Mouse (Mus musculus): ENCODE results near the gene Slc16a7. TPM values are rescaled to one million over a fixed set of nuclear protein-coding genes. Genes with fewer than 3 reads are reported as not detected.

Slc16a7 gene
- total and polyA plus RNA-seq, 2 experiments from 2014 or later, result 7.6 to 90.8 TPM

GRCm38 (mm10) chr10:125270266-125270665, 119.0 kb downstream of the Slc16a7 start:
- Histone ChIP-seq H3K36me3 (ENCODE audit: insufficient read depth, low read length) (no peaks in the 10 kb centered on the region), H3K4me2 (ENCODE audit: low read depth, low read length) (no peak overlapping the region), H3K27ac (no peak overlapping the region), H3K27me3 (ENCODE audit: insufficient read depth, low read length) (no peaks in the 10 kb centered on the region), H3K4me1 (ENCODE audit: insufficient read depth, low read length) (peaks cover 6% of the 10 kb centered on the region; the same call in 1 of the 2 replicates), H3K9ac (replicated peaks; ENCODE audit: low read length) (no peak overlapping the region), H3K4me3 (ENCODE audit: low read length) (no peak overlapping the region), H3K9me3 (ENCODE audit: low read length) (no peaks in the 10 kb centered on the region)
- 68% methylated on average over 5 of the region's 5 CpGs for WGBS
- TF ChIP-seq CTCF (IDR thresholded peaks at IDR 0.05; ENCODE audit: low read depth), result no peak
- ATAC-seq, result no peak
- no peak for DNase-seq (ENCODE audit: low spot score)

GRCm38 (mm10) chr10:125266322-125266721, 122.9 kb downstream of the Slc16a7 start:
- DNase-seq (ENCODE audit: low spot score), result no peak
- no peak overlapping the region for H3K4me2 ChIP-seq (ENCODE audit: low read depth, low read length)
- no peaks in the 10 kb centered on the region for H3K27me3 ChIP-seq (ENCODE audit: insufficient read depth, low read length)
- 64% methylated on average over 4 of the region's 4 CpGs for WGBS
- no peak overlapping the region for H3K4me3 ChIP-seq (ENCODE audit: low read length)
- no peak for TF ChIP-seq CTCF (IDR thresholded peaks at IDR 0.05; ENCODE audit: low read depth)
- peaks cover 5% of the 10 kb centered on the region; the same call in 1 of the 2 replicates for H3K4me1 ChIP-seq (ENCODE audit: insufficient read depth, low read length)
- H3K27ac ChIP-seq, result no peak overlapping the region
- ATAC-seq, result no peak
- no peaks in the 10 kb centered on the region for H3K9me3 ChIP-seq (ENCODE audit: low read length)
- H3K36me3 ChIP-seq (ENCODE audit: insufficient read depth, low read length), result no peaks in the 10 kb centered on the region
- H3K9ac ChIP-seq (replicated peaks; ENCODE audit: low read length), result no peak overlapping the region

GRCm38 (mm10) chr10:125265901-125266300, 123.4 kb downstream of the Slc16a7 start:
- WGBS, result 29% methylated on average over 9 of the region's 9 CpGs
- no peaks in the 10 kb centered on the region for H3K27me3 ChIP-seq (ENCODE audit: insufficient read depth, low read length)
- H3K4me2 ChIP-seq (ENCODE audit: low read depth, low read length), result no peak overlapping the region
- DNase-seq (ENCODE audit: low spot score) (no peak), ATAC-seq (no peak)
- no peak overlapping the region for H3K27ac ChIP-seq
- H3K4me1 ChIP-seq (ENCODE audit: insufficient read depth, low read length), result peaks cover 5% of the 10 kb centered on the region; the same call in 1 of the 2 replicates
- H3K9ac ChIP-seq (replicated peaks; ENCODE audit: low read length), result no peak overlapping the region
- H3K4me3 ChIP-seq (ENCODE audit: low read length), result no peak overlapping the region
- H3K9me3 ChIP-seq (ENCODE audit: low read length), result no peaks in the 10 kb centered on the region
- H3K36me3 ChIP-seq (ENCODE audit: insufficient read depth, low read length), result no peaks in the 10 kb centered on the region
- TF ChIP-seq CTCF (IDR thresholded peaks at IDR 0.05; ENCODE audit: low read depth), result no peak

- no peak overlapping the region for H3K9ac ChIP-seq (replicated peaks; ENCODE audit: low read length)
- WGBS, result 66% methylated on average over 14 of the region's 14 CpGs
- TF ChIP-seq CTCF (IDR thresholded peaks at IDR 0.05; ENCODE audit: low read depth), result no peak
- peaks cover 5% of the 10 kb centered on the region; the same call in 1 of the 2 replicates for H3K4me1 ChIP-seq (ENCODE audit: insufficient read depth, low read length)
- ATAC-seq (no peak), DNase-seq (ENCODE audit: low spot score) (no peak)
- H3K27ac ChIP-seq, result no peak overlapping the region
- no peaks in the 10 kb centered on the region for H3K36me3 ChIP-seq (ENCODE audit: insufficient read depth, low read length)
- no peak overlapping the region for H3K4me2 ChIP-seq (ENCODE audit: low read depth, low read length)
- H3K27me3 ChIP-seq (ENCODE audit: insufficient read depth, low read length), result no peaks in the 10 kb centered on the region
- H3K9me3 ChIP-seq (ENCODE audit: low read length), result no peaks in the 10 kb centered on the region
- H3K4me3 ChIP-seq (ENCODE audit: low read length), result no peak overlapping the region
Measured at GRCm38 (mm10) chr10:125265467-125265866, 123.8 kb downstream of the Slc16a7 start.

- Histone ChIP-seq H3K27me3 (ENCODE audit: insufficient read depth, low read length) (no peaks in the 10 kb centered on the region), H3K9me3 (ENCODE audit: low read length) (no peaks in the 10 kb centered on the region), H3K27ac (no peak overlapping the region), H3K9ac (replicated peaks; ENCODE audit: low read length) (no peak overlapping the region), H3K4me1 (ENCODE audit: insufficient read depth, low read length) (peaks cover 5% of the 10 kb centered on the region; the same call in 1 of the 2 replicates), H3K4me2 (ENCODE audit: low read depth, low read length) (no peak overlapping the region), H3K4me3 (ENCODE audit: low read length) (no peak overlapping the region), H3K36me3 (ENCODE audit: insufficient read depth, low read length) (no peaks in the 10 kb centered on the region)
- ATAC-seq (no peak), DNase-seq (ENCODE audit: low spot score) (peak; percentile 65)
- 61% methylated on average over 4 of the region's 4 CpGs for WGBS
- peak; percentile 75 for TF ChIP-seq CTCF (IDR thresholded peaks at IDR 0.05; ENCODE audit: low read depth)
Measured at GRCm38 (mm10) chr10:125264938-125265337, 124.3 kb downstream of the Slc16a7 start.

GRCm38 (mm10) chr10:125255904-125256303, 133.4 kb downstream of the Slc16a7 start:
- H3K9me3 ChIP-seq (ENCODE audit: low read length), result no peaks in the 10 kb centered on the region
- no peaks in the 10 kb centered on the region for H3K4me1 ChIP-seq (ENCODE audit: insufficient read depth, low read length)
- H3K27ac ChIP-seq, result no peak overlapping the region
- H3K36me3 ChIP-seq (ENCODE audit: insufficient read depth, low read length), result no peaks in the 10 kb centered on the region
- no peak for TF ChIP-seq CTCF (IDR thresholded peaks at IDR 0.05; ENCODE audit: low read depth)
- DNase-seq (ENCODE audit: low spot score), result no peak
- H3K27me3 ChIP-seq (ENCODE audit: insufficient read depth, low read length), result no peaks in the 10 kb centered on the region
- H3K9ac ChIP-seq (replicated peaks; ENCODE audit: low read length), result no peak overlapping the region
- no peak overlapping the region for H3K4me3 ChIP-seq (ENCODE audit: low read length)
- no peak for ATAC-seq
- 94% methylated on average over 4 of the region's 4 CpGs for WGBS
- no peak overlapping the region for H3K4me2 ChIP-seq (ENCODE audit: low read depth, low read length)

- Histone ChIP-seq H3K4me1 (ENCODE audit: insufficient read depth, low read length) (no peaks in the 10 kb centered on the region), H3K4me2 (ENCODE audit: low read depth, low read length) (no peak overlapping the region), H3K4me3 (ENCODE audit: low read length) (no peak overlapping the region), H3K9me3 (ENCODE audit: low read length) (no peaks in the 10 kb centered on the region), H3K27me3 (ENCODE audit: insufficient read depth, low read length) (no peaks in the 10 kb centered on the region), H3K36me3 (ENCODE audit: insufficient read depth, low read length) (no peaks in the 10 kb centered on the region), H3K9ac (replicated peaks; ENCODE audit: low read length) (no peak overlapping the region), H3K27ac (no peak overlapping the region)
- ATAC-seq (no peak), DNase-seq (ENCODE audit: low spot score) (no peak)
- WGBS, result 52% methylated on average over 2 of the region's 2 CpGs
- TF ChIP-seq CTCF (IDR thresholded peaks at IDR 0.05; ENCODE audit: low read depth), result no peak
Measured at GRCm38 (mm10) chr10:125214536-125214935, 174.7 kb downstream of the Slc16a7 start.
